Mouse (Mus musculus) common myeloid progenitor, adult 5-6 weeks (primary cell): Measurements from ENCODE around the gene H2afx. TPM values are rescaled to one million over a fixed set of nuclear protein-coding genes. Genes with fewer than 3 reads are reported as not detected.
A peak's percentile ranks its signal among the peaks of the same experiment; 100 is the strongest.
"Not testable (repeated sequence)": the region's sequence is repeated elsewhere in the genome, so short reads cannot be mapped to it uniquely, and the experiment has no call there.

ENCODE experiments used
- ATAC-seq: replicated peaks from 2 replicates; pipeline ENCODE4 v1.8.0; 2016; ENCODE audit warnings: low read depth, mild to moderate bottlenecking, moderate TSS enrichment, inconsistent platforms; ENCODE audit not compliant: poor library complexity, severe bottlenecking
- total RNA-seq: library from RNA; stranded (forward); fragments of 200-1000, 187-1606 nt; gene quantifications from 2 replicates; pipeline ENCODE4 v1.2.3, GENCODE M21; 2017

H2afx gene
- total RNA-seq, 1 experiment from 2014 or later: 311 TPM

DNA sequence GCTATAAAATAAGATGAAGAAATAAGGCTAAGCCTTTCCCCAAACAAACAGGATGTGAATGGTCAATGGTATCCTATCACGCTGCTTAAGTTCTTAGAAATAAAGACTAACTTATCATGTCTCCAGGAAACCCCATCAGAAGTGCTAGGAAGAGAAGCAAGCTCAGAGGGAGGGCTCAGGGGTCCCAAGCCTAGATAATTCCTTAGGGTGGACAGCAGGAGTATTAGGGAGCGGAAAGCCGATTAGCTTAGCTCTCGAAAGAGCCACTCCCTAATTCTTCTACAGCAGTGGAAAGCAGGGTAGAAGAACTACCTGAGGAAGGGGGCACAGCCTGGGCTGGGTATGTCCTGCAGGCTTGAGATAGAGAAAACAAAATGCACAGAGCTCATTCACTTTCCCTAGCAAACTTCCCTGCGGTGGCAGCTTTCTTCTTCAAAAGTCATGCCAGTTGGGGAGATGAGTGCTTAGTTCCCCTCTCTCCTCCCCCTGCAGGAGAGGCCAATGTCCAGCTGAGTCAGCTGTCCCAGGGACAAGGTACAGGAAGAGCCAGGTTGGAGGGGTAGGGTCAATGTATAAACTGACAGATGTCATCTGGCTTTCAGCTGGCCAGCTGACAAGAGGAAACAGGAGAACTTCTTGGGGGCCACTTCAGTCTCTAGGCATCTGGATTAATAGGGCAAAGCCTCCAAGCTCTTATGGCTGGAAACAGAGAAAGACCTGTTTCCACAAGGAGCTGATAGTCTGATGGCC, 16.2 kb upstream of the H2afx start:
- ATAC-seq: no peak

DNA sequence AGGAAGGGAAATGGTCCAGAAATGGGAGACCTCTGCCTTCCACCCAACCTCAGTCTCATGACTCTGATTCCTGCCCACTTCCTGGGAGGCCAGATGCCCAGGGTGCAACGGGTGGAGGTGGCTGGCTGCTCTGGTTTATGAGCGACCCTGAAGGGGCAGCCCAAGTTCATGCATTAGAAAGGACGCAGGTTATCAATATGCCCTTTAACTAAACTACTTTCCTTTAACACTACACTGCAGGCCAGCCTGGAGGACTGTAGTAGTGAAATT, 15.7 kb upstream of the H2afx start:
- ATAC-seq: no peak

DNA sequence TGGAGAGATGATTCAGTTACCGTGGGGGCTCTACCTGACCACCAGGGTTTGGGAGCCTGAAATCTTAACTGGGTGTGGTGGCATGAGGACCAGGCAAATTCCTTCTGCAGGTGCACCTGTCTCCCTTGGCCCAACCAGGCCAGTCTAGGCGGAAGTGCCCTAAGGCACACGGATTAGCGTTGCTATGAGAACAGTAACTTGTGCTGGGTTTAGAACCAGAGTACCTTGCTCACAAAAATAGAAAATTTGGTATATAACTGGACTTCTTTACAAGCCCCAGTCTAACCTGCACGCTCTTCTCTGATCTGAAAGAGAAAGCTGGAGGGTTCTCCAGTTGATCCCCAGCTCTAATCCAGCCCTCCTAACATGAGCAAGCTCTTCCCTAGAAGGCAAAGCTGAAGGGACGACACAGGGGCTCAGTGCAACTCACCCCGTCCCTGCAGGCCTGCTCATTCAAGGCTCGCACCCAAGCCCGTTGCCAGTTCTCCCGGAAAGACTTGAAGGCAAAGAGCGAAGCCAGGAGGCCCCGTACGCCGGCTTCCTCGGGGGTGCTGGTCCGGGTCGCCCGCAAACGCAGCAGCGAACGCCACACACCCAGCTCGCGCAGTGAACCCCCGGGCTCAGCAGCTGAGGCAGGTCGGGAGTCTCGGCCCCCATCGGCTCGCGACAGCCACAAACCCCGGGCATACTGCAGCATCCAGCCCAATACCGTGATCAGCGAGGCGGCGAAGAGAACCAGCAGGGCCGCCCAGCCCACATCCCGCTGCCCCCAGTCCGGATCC, 15.2 kb upstream of the H2afx start:
- ATAC-seq: no peak; the same call in 1 of the 2 replicates

DNA sequence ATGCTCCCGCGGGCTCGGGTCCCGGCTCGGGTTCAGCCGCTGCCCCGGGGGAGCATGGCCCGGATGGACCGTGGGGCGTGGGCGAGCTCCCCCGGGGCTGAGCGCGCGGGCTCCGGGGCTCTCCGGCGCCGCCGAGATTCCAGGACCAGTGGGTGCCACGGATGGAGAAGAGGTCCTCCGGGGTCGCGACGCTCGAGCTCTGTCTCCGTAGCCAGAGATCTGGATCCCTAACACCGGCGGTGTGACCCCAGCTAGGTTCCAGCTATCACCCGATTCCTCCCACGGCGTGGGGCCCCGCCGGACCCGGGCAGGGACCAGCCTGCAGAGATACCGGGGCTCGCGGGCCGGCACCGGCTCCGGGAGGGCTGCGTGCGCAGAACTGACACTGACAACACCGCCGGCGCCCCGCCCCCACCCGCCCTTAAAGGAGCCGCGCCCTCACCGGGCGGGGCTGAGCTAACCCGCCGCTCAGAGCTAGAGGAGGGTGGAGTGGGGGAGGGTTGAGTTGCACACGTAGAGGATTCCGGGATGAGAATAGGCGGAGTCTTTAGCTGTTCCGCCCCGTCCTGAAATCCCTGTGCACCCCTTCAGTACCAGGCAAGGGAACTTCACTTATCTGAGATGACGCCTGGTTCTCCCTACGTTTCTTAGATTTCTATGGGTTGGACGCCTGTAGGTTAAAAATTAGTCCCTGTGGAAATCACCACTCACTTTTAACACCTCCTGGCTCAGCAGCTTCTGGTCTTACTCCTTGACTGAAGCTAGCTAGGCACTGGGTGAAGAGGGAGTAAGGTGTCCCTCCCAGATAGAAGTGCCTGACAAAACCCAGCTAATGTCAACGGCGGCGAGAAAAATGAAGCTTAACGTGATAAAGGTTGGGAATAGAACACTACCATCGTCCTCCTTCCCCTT, 14.4 kb upstream of the H2afx start, which contains the start of gene C2cd2l:
Gene C2cd2l (minus strand): TSS at position 399 of the 912 bp plus-strand sequence.
- ATAC-seq: peak; percentile 89

DNA sequence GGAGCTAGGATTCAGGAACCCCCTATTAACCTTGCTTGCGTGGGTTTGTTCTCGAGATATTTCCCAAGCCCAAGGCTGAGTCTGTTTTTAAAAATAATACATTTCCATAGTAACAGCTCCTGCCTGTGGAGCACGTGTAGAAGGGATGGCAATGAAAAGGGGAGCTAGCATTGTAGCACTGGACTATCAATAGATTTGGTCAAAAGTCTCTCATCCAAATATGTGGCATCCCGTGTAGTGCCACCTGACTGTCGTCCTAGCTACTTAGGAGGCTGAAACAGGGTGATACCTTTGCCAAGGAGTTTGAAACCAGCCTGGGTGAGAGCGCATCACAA, 13.7 kb upstream of the H2afx start:
- no peak for ATAC-seq

DNA sequence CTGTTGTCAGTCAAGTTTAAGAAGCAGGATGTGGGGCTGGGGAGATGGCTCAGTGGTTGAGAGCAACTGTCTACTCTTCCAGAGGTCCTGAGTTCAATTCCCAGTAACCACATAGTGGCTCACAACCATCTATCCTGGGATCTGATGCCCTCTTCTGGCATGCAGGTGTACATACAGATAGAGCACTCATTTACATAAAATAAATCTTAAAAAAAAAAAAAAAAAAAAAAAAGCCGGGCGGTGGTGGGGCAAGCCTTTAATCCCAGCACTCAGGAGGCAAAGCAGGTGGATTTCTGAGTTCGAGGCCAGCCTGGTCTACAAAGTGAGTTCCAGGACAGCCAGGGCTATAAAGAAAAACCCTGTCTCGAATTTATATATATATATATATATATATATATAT, 10.8 kb upstream of the H2afx start:
- not testable (repeated sequence) for ATAC-seq

DNA sequence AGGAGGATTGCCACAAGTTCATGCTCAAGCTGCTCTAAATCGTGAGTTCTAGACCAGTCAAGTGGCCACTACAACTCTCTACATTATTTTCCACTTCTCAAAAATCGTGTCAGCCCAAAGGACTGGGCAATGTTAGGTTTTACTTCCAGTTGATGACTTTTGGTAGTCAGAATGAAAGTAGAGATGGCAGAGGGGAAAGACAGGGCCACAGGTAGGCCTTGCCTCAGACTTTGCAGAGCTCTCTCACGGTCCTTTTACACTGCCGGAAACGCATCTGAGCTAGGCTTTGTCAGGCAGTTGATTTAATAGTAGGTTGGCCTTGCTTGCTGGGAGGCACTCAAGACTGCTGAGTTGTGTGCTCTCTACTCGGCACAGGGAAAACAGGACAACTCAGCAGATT, 10.3 kb upstream of the H2afx start:
- ATAC-seq: no peak

DNA sequence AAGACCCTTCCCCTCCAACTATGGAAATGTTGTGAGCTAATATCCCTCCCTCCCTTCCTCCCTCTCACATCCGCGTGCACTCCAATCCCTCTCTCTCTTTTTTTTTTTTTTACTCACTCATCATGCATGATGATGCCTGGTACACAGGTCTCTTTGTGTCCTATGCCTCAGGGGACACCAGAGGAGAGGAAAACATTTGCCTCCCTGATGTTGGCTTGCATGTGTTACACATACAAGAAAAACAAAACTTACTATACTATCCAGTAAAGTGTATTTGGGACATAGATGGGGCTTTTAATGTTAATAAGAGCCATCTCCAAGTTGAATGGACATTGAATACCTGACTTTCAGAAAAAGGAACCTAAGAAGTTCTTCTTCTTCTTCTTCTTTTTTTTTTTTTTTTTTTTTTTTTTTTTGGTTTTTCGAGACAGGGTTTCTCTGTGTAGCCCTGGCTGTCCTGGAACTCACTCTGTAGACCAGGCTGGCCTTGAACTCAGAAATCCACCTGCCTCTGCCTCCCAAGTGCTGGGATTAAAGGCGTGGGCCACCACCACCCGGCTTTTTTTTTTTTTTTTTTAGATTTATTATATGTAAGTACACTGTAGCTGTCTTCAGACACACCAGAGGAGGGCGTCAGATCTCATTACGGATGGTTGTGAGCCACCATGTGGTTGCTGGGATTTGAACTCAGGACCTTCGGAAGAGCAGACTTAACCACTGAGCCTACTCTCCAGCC, 9.3 kb upstream of the H2afx start:
- ATAC-seq: not testable (repeated sequence)

DNA sequence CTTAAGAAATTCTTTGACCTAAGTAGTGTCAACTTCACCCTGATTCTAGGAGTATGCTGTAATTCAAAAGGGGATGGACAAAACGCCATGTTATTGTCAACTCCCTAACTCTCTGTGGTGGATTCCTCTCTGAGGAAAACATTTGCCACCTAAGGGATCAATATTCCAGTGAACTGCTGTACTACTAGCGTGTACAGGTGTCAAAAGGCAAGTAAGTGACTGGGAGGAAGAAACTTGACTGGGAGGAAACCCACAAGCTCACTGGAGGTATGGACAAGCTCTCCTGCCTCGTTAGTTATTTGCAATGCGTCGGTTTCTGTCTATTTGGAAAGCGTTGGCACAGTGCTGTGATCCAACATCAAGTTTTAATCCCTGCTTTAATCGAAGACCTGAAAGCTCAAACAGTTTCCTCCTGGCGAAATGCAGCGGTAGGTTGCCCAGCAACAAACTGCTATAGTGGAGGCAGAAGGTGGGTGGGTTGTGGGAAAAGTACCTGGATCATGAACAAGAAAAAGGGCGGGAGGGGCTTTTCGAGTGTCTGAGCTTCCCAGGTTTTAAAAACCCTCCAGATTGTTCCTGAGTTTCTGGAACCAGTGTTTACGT, 8.6 kb upstream of the H2afx start, which contains the start of gene Dpagt1:
Gene Dpagt1 (plus strand): TSS at position 252 of the 603 bp plus-strand sequence.
- no peak for ATAC-seq

DNA sequence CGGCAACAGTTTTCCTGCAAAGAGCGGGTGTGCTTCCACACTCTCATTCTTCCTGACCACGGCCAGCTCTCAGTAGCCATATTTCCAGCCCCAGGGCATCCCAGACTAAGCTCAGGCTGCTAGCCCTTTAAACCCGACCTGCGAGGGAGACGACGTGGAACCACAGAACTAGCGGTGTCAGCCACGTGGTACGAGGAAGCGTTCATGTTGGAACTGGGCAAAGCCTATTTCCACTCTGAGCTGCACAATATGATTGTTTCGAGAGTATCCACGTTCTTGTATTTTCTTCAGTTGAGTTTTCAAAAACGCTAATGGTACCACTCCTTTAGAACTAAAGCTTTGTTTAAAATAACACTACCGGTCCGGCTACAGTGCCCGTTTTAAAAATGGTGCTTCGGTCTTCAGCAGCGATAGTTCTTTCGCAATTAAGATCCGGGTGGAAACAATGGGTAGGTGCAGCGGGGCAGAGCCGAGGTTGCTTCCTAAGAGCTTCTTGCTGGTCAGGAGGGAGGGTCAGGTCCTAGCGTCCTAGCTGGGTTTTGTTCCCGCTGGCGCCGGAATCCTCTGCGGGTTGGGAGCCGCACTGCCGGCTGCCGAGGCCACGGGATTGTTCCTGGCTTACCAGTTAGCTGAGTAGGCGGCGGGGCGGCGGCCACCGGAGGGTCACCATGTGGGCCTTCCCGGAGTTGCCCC, 8.0 kb upstream of the H2afx start:
- peak; percentile 87 for ATAC-seq

DNA sequence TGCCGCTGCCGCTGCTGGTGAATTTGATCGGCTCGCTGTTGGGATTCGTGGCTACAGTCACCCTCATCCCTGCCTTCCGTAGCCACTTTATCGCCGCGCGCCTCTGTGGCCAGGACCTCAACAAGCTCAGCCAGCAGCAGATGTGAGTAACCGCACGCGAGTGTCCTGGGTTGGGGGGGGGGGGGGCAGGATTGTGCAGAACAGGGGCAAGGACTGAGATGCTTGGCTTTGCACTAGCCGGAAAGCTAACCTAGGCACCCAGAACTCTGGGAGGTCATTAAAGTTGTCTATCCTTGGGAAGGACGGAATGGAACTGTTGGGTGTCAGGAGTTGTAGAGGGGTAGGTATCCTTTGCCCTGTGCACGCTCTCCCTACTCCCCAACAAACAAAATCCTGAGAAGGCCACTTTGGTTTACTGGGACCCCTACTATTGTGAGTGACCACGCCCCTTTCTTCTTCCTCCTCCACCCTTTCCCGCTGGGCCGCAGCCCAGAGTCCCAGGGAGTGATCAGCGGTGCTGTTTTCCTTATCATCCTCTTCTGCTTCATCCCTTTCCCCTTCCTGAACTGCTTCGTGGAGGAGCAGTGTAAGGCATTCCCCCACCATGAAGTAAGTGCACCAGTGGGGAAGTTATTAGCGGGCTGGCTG, 7.3 kb upstream of the H2afx start:
- ATAC-seq: peak; percentile 14; the same call in 1 of the 2 replicates

DNA sequence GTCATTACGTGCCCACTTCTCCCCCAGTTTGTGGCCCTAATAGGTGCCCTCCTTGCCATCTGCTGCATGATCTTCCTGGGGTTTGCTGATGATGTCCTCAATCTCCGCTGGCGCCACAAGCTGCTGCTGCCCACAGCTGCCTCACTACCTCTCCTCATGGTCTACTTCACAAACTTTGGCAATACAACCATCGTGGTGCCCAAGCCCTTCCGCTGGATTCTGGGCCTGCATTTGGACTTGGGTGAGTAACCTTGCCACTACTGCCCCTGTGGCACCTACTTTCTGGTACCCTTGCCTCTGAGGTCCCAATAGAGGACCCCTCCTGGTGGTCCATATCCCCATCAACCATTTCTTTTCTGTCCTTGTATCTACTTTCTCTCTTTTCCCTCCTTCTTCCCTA, 6.6 kb upstream of the H2afx start:
- ATAC-seq: no peak

DNA sequence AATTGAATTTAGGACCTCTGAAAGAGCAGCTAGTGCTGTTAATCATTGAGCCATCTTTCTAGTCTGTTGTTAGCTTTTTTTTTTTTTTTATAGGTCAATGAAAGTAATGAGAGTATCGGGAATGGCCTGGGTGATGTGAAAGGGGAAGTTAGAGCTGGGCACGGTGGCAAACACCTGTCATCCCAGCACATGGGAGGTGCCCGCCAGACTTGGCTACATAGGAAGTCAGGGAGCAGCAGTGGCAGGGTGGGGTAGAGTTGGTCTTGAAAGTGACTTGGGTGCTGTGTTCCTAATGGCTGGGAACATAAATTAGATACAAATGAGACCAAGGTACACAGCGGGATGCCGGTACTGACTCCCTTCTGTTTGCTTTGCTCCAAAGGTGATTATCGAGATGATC, 3.8 kb upstream of the H2afx start:
- ATAC-seq: no peak

DNA sequence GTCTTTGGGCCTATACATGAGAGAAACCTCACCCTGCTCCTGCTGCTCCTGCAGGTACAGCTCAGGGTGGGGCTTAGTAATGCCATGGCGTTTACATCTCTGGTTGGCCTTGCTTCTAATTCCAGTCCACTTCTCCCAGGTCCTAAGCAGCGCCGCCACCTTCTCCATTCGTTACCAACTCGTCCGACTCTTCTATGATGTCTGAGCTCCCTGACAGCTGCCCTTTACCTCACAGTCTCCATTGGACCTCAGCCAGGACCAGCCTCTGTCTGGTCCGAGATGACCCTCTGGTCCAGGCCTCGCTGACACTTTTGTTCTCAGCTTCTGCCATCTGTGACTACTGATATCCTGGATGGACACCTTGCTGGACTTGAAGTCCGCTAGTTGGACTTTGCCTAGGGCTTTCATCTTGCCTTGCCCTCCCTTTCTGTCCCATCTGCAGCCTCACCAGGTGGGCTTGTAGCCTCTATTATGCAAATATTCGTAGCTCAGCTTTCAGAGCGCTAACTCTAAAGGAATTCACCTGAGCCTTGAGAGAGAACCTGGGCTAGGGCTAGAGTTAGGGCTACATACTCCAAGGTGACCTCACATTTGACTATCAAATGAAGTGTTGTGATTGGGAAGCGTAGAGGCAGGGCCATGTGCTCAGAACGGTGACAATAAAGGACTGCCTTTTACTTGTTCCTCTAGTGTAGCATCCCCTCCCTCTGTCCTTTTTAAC, 1.4 kb upstream of the H2afx start:
- ATAC-seq: no peak

DNA sequence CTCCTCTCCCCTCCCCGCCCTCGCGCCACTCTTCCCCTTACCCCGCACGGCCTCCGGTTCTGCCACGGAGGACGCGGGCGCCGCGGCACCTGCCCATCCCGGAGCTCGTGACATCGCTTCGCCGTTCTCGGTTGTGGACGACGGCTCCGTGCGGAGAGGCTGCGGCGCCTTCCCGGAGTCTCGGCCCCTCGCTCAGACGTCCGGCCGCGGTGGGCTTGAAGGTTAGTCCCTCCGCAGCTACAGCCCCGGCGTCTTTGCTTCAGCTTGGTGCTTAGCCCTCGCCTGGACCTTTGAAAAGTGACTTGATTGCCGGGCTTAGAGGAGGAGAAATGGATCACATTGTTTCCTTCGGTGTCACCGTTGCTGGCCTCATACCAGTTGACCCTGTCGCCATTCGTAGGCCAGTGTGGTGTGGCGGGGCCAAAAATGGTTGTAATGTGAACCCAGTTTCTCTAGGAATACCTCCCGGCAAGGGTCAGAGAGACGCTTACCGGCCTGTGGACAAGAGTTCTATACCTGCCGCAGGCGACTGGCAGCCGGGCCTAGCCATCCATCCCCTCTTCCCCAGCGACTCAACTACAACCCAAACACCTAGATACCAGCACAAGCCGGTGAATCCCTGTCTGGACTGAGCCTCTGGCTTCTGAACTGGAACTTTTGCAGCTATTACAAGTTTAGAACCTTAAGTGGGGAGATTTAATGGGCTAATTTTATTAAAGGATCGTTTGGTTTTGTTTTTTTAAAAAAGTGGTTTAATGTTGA, 1.0 kb downstream of the H2afx start:
- ATAC-seq: no peak

DNA sequence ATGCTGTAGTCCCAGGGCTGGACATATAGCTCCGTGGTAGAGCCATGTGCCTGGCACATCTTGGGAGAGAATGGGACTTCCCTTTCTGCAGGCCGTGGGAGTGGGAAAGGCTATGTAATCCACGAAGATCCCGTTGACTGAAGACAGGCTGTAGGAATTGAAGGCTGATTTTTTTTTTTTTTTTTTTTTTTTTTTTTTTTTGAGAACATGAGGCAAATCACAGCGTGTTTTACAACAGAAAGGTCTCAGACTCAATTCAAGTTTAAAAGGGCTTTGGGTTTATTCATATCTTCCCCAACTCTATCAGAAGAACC, 1.6 kb downstream of the H2afx start:
- no peak for ATAC-seq

DNA sequence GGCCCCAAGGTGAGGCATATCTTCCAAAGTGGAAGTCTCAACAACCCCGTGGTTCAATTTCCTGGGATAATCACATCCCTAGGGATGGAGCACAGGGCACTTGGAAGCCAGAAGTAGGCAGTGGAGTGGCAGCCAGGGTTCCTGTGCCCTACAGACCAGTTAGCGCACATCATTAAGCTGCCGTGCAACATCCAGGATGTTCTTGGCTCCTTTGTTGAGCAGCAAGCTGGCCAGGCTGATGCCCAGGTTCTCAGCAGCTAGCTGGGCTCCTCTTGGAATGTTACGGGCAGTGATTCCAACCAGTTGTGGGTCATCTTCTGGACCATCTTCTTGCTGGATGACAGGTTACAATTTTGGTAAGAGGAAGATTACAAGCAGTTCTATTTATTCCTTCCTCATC, 2.0 kb downstream of the H2afx start:
- ATAC-seq: not testable (repeated sequence)
